Mouse (Mus musculus): ENCODE measurements around the gene Ltbp2. TPM values are rescaled to one million over a fixed set of nuclear protein-coding genes. Genes with fewer than 3 reads are reported as not detected.
A peak's percentile ranks its signal among the peaks of the same experiment; 100 is the strongest.

The Ltbp2 gene
- polyA plus RNA-seq, 1 experiment from 2014 or later: 18.6 TPM

DNA sequence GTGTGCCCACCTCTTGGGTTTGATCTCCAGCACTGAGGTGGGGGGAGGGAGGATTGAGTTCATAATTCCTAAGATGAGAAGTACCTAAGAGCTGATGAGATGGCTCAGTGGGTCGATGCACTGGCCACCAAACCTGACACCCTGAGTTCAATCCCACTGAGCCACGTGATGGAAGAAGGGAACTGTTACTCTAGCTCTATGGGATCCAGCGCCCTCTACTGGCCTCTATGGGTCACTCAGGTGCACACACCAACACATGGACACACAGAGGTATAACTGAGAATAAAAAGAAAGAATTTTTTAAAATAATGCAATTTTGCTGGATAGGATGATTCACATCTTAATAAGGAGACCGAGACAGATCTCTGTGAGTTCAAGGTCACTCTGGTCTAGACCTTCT, 57.8 kb downstream of the Ltbp2 start:
- no peak overlapping the region for H3K9ac ChIP-seq (ENCODE audit: low read length)
- no peaks in the 10 kb centered on the region for H3K9me3 ChIP-seq (ENCODE audit: control insufficient read depth, low read length)
- ATAC-seq (ENCODE audit: low read depth): no peak
- H3K4me2 ChIP-seq (ENCODE audit: low read depth, low read length): no peak overlapping the region
- peaks cover 21% of the 10 kb centered on the region for H3K4me1 ChIP-seq (replicated peaks; ENCODE audit: control insufficient read depth, insufficient read depth, low read length)
- H3K27ac ChIP-seq (ENCODE audit: low read length): no peak overlapping the region
- WGBS: 61% methylated on average over 4 of the region's 4 CpGs
- H3K4me3 ChIP-seq (ENCODE audit: low read length): no peak overlapping the region
- H3K36me3 ChIP-seq (ENCODE audit: control insufficient read depth, insufficient read depth, low read length): no peaks in the 10 kb centered on the region
- no peaks in the 10 kb centered on the region for H3K27me3 ChIP-seq (ENCODE audit: control insufficient read depth, insufficient read depth, low read depth, low read length)

DNA sequence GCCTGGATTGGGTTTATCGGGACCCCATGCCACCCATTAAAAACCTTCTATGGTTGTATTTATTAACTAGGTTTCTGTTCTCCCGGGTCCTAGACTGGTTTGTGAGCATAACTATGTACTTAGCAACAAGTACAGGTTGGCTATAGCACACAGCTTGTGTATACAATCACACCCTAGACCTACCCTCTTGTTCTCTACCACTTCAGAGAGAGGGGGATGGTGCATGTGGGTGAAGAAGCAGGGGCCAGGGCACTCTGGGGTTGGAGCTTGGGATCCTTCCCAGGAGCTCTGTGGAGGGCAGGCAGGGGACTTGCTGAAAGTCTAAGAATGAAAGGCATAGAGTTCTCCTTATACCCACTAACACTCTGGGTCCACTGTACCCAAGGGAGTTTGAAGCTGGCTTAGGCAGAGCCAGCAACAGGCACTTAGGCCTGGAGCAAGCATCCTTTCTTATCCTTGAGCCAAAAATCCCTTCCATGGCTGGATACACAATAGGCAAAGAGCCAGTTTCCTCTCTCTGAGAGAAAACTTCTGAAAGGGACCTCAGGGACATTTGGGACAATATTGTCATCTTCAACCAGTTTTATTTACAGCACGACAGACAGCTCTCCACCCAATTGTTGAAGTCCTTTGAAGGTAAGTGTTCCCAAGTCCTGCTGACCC, 61.5 kb downstream of the Ltbp2 start:
- no peak overlapping the region for H3K4me3 ChIP-seq (ENCODE audit: low read length)
- no peak overlapping the region for H3K9ac ChIP-seq (ENCODE audit: low read length)
- H3K27me3 ChIP-seq (ENCODE audit: control insufficient read depth, insufficient read depth, low read depth, low read length): no peaks in the 10 kb centered on the region
- peak overlapping the region; percentile 16; the same call in 1 of the 2 replicates for H3K4me2 ChIP-seq (ENCODE audit: low read depth, low read length)
- H3K27ac ChIP-seq (ENCODE audit: low read length): peak overlapping the region; percentile 85
- 50% methylated on average over 3 of the region's 3 CpGs for WGBS
- peak; percentile 86 for ATAC-seq (ENCODE audit: low read depth)
- H3K4me1 ChIP-seq (replicated peaks; ENCODE audit: control insufficient read depth, insufficient read depth, low read length): peaks cover 24% of the 10 kb centered on the region
- no peaks in the 10 kb centered on the region for H3K36me3 ChIP-seq (ENCODE audit: control insufficient read depth, insufficient read depth, low read length)
- no peaks in the 10 kb centered on the region for H3K9me3 ChIP-seq (ENCODE audit: control insufficient read depth, low read length)

DNA sequence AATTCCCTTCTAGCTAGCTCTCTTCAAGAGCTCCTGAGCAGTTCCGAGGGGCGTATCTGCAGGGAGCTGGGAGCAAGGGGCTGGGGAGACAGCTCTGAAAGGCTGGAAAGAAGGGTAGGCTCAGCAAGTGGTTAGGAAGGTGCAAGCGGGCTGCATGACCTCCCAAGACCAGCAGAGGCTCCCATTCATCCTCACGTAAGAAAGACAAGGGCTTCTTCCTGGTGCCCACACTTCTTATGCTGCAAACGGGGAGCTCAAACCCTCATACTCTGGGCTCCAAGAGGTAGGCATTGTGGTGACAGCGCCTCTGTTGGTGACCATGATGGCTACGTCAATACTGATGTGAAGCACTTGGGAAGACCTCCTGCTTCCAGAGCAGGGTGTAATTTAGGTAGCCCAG, 62.6 kb downstream of the Ltbp2 start:
- H3K27ac ChIP-seq (ENCODE audit: low read length): peak overlapping the region; percentile 85
- ATAC-seq (ENCODE audit: low read depth): no peak
- H3K27me3 ChIP-seq (ENCODE audit: control insufficient read depth, insufficient read depth, low read depth, low read length): no peaks in the 10 kb centered on the region
- WGBS: 41% methylated on average over 7 of the region's 7 CpGs
- H3K4me2 ChIP-seq (ENCODE audit: low read depth, low read length): no peak overlapping the region
- no peak overlapping the region for H3K4me3 ChIP-seq (ENCODE audit: low read length)
- H3K36me3 ChIP-seq (ENCODE audit: control insufficient read depth, insufficient read depth, low read length): no peaks in the 10 kb centered on the region
- no peaks in the 10 kb centered on the region for H3K9me3 ChIP-seq (ENCODE audit: control insufficient read depth, low read length)
- no peak overlapping the region for H3K9ac ChIP-seq (ENCODE audit: low read length)
- H3K4me1 ChIP-seq (replicated peaks; ENCODE audit: control insufficient read depth, insufficient read depth, low read length): peaks cover 24% of the 10 kb centered on the region

DNA sequence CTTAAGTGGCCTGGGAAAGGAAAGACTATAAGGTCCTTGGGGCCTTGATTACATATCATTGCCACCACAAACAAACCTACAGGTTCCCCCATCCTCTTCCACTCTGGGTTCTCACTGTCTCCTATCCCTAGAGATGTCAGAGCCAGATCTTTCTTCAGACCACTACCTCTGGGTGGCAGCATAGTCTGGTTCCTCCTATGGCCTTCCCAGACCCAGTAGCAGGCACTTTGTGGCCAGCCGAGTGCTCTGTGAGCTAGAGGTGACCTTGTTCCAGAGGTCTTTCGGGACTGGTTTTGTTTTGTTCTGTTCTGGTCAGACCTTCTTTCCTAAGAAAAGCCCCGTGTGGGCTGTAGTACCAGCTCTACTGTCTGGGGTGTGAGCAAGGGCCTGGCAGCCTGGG, 64.3 kb downstream of the Ltbp2 start:
- no peaks in the 10 kb centered on the region for H3K36me3 ChIP-seq (ENCODE audit: control insufficient read depth, insufficient read depth, low read length)
- no peak for ATAC-seq (ENCODE audit: low read depth)

DNA sequence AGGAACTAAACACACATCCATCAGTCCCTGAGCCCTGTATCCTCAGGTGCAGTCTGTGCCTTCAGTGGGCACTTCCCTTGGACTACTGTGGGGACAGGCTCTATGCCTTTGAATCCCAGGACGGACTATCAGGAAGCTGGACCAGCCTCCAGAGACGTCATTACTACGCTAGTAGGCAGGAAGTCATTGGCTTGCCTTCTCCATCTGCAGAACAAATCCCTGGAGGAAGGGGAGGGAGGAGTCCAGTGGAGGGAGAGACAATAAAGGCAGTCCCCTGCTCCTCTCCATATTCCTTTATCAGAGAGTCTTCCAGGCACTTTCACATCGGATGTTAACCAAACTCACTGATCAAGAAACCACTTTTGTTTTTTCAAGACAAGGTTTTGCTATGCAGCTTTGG, 64.8 kb downstream of the Ltbp2 start:
- Histone ChIP-seq H3K9ac (ENCODE audit: low read length) (no peak overlapping the region), H3K9me3 (ENCODE audit: control insufficient read depth, low read length) (no peaks in the 10 kb centered on the region), H3K27ac (ENCODE audit: low read length) (no peak overlapping the region), H3K4me3 (ENCODE audit: low read length) (no peak overlapping the region), H3K4me2 (ENCODE audit: low read depth, low read length) (no peak overlapping the region), H3K4me1 (replicated peaks; ENCODE audit: control insufficient read depth, insufficient read depth, low read length) (peaks cover 34% of the 10 kb centered on the region), H3K27me3 (ENCODE audit: control insufficient read depth, insufficient read depth, low read depth, low read length) (no peaks in the 10 kb centered on the region), H3K36me3 (ENCODE audit: control insufficient read depth, insufficient read depth, low read length) (no peaks in the 10 kb centered on the region)
- WGBS: 54% methylated on average over 4 of the region's 4 CpGs
- ATAC-seq (ENCODE audit: low read depth): no peak

More for the DNA sequence above, 64.3 kb downstream of the Ltbp2 start:
- H3K27ac ChIP-seq (ENCODE audit: low read length): no peak overlapping the region
- H3K9ac ChIP-seq (ENCODE audit: low read length): no peak overlapping the region
- H3K4me1 ChIP-seq (replicated peaks; ENCODE audit: control insufficient read depth, insufficient read depth, low read length): peaks cover 29% of the 10 kb centered on the region
- no peaks in the 10 kb centered on the region for H3K9me3 ChIP-seq (ENCODE audit: control insufficient read depth, low read length)
- no peaks in the 10 kb centered on the region for H3K27me3 ChIP-seq (ENCODE audit: control insufficient read depth, insufficient read depth, low read depth, low read length)
- H3K4me3 ChIP-seq (ENCODE audit: low read length): no peak overlapping the region
- 52% methylated on average over 3 of the region's 3 CpGs for WGBS
- no peak overlapping the region for H3K4me2 ChIP-seq (ENCODE audit: low read depth, low read length)

DNA sequence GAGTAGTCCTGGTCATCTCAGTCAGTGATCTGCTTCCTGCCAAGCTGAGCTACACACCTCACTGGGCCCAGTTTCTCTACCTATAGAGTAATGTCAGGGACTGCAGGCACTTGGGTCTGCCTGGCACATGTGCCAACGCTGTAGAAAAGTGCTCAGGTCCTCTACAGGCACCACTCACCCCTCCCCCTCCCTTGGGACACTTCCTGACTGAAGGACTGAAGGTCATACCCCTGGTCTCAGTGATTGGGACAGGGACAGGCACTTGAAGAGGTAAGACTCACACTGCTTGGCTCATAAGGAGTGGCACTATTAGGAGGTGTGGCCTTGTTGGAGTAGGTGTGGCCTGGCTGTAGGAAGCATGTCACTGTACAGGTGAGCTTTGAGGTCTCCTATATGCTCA, 65.5 kb downstream of the Ltbp2 start:
- 50% methylated on average over 1 of the region's 1 CpGs for WGBS
- Histone ChIP-seq H3K27me3 (ENCODE audit: control insufficient read depth, insufficient read depth, low read depth, low read length) (no peaks in the 10 kb centered on the region), H3K9ac (ENCODE audit: low read length) (no peak overlapping the region), H3K27ac (ENCODE audit: low read length) (no peak overlapping the region), H3K4me2 (ENCODE audit: low read depth, low read length) (no peak overlapping the region), H3K9me3 (ENCODE audit: control insufficient read depth, low read length) (no peaks in the 10 kb centered on the region), H3K4me3 (ENCODE audit: low read length) (no peak overlapping the region), H3K36me3 (ENCODE audit: control insufficient read depth, insufficient read depth, low read length) (no peaks in the 10 kb centered on the region), H3K4me1 (replicated peaks; ENCODE audit: control insufficient read depth, insufficient read depth, low read length) (peaks cover 36% of the 10 kb centered on the region)
- no peak for ATAC-seq (ENCODE audit: low read depth)

DNA sequence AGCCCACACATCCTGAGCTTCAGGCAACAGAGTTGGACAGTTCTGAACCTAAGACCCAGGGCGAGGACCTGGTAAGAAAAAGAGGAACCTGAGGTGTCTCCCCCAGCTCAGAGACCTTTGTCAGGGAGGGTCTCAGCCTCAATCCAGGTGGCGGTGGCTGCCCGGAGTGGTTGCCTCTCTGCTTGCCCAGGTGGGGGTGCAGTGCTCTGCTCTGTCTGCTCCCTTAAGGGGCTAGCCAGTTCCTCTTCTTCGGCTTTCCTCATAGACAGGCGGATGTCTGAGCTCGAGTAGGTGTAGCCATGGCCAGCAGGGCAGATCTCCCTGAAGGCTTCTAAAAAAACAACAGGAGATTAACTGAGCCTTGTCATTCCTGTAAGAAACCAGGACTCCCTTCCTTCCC, 67.3 kb downstream of the Ltbp2 start:
- Histone ChIP-seq H3K9me3 (ENCODE audit: control insufficient read depth, low read length) (no peaks in the 10 kb centered on the region), H3K4me2 (ENCODE audit: low read depth, low read length) (no peak overlapping the region), H3K27ac (ENCODE audit: low read length) (no peak overlapping the region), H3K27me3 (ENCODE audit: control insufficient read depth, insufficient read depth, low read depth, low read length) (no peaks in the 10 kb centered on the region), H3K4me3 (ENCODE audit: low read length) (no peak overlapping the region), H3K9ac (ENCODE audit: low read length) (no peak overlapping the region), H3K36me3 (ENCODE audit: control insufficient read depth, insufficient read depth, low read length) (no peaks in the 10 kb centered on the region), H3K4me1 (replicated peaks; ENCODE audit: control insufficient read depth, insufficient read depth, low read length) (peaks cover 22% of the 10 kb centered on the region)
- ATAC-seq (ENCODE audit: low read depth): no peak
- WGBS: 67% methylated on average over 6 of the region's 6 CpGs

DNA sequence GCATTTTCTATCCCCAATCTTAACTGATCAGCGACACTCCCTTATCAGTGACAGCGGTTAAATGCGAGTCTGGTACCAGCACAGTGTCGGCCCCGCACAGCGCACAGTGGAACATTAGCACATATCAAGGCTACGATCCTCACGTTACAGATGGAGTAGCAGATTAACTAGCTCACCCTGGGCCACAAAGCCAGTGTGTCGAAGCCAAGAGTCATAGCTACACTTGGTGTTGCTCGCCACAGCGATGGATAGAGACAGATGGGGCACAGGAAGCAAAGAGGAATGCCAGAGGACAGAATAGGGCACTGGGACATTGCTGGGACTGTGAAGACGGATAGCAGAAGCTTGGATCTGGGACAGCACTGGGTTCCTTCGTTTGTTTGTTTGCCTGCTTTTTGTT, 69.0 kb downstream of the Ltbp2 start:
- Histone ChIP-seq H3K27ac (ENCODE audit: low read length) (0 out of 2 replicates have a peak overlapping the region, but pooled peaks have one; percentile 14), H3K27me3 (ENCODE audit: control insufficient read depth, insufficient read depth, low read depth, low read length) (no peaks in the 10 kb centered on the region), H3K9me3 (ENCODE audit: control insufficient read depth, low read length) (no peaks in the 10 kb centered on the region), H3K36me3 (ENCODE audit: control insufficient read depth, insufficient read depth, low read length) (no peaks in the 10 kb centered on the region), H3K9ac (ENCODE audit: low read length) (no peak overlapping the region), H3K4me2 (ENCODE audit: low read depth, low read length) (no peak overlapping the region), H3K4me1 (replicated peaks; ENCODE audit: control insufficient read depth, insufficient read depth, low read length) (peaks cover 14% of the 10 kb centered on the region), H3K4me3 (ENCODE audit: low read length) (no peak overlapping the region)
- no peak for ATAC-seq (ENCODE audit: low read depth)
- WGBS: 41% methylated on average over 13 of the region's 13 CpGs

DNA sequence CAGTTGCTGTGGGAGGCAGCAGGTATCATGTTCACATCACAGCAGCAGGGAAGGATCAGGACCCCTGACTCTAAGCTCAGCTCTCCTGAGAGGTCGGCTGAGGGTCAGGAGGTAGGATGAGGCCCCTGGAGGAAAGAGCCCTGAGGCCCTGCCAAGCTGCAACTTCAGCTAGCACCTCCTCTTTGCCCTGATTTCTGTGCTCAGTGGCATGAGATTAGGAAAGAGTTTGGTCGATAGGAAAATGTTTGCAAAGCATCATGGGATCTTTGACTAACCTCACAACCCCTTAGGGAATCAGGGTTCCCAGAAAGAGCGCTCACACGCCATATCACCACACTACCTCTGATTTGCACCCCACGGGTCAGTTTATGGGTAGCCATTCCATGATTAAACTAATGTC, 69.6 kb downstream of the Ltbp2 start:
- Histone ChIP-seq H3K4me3 (ENCODE audit: low read length) (no peak overlapping the region), H3K4me2 (ENCODE audit: low read depth, low read length) (no peak overlapping the region), H3K36me3 (ENCODE audit: control insufficient read depth, insufficient read depth, low read length) (no peaks in the 10 kb centered on the region), H3K9me3 (ENCODE audit: control insufficient read depth, low read length) (no peaks in the 10 kb centered on the region), H3K27ac (ENCODE audit: low read length) (peak overlapping the region; percentile 95), H3K4me1 (replicated peaks; ENCODE audit: control insufficient read depth, insufficient read depth, low read length) (peaks cover 14% of the 10 kb centered on the region), H3K9ac (ENCODE audit: low read length) (no peak overlapping the region), H3K27me3 (ENCODE audit: control insufficient read depth, insufficient read depth, low read depth, low read length) (no peaks in the 10 kb centered on the region)
- WGBS: 40% methylated on average over 5 of the region's 5 CpGs
- no peak for ATAC-seq (ENCODE audit: low read depth)

DNA sequence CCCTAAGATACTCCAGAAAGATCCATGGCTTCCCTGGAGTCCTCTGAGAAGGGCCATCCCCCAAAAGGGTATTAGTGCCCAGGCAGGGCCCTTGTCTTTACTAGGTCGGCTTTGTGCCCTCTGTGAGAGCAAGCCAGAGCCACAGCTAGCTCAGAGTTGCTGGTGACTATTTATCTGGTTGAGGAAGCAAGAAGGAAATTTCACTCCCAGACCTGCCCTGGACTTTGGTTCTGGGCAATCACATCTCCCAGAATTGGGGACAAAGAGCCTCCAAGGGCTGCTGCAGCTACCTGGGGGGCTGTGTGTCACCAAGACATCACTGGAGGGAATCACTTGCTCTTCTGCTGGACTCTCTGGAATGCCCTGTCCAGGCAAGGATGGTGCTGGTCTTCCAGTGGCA, 70.3 kb downstream of the Ltbp2 start:
- Histone ChIP-seq H3K27ac (ENCODE audit: low read length) (peak overlapping the region; percentile 95), H3K4me3 (ENCODE audit: low read length) (no peak overlapping the region), H3K4me1 (replicated peaks; ENCODE audit: control insufficient read depth, insufficient read depth, low read length) (peaks cover 18% of the 10 kb centered on the region), H3K27me3 (ENCODE audit: control insufficient read depth, insufficient read depth, low read depth, low read length) (no peaks in the 10 kb centered on the region), H3K4me2 (ENCODE audit: low read depth, low read length) (no peak overlapping the region), H3K36me3 (ENCODE audit: control insufficient read depth, insufficient read depth, low read length) (no peaks in the 10 kb centered on the region), H3K9me3 (ENCODE audit: control insufficient read depth, low read length) (no peaks in the 10 kb centered on the region), H3K9ac (ENCODE audit: low read length) (no peak overlapping the region)
- WGBS: 56% methylated on average over 1 of the region's 1 CpGs
- ATAC-seq (ENCODE audit: low read depth): no peak

All from lung, embryonic 16.5 days (tissue).